Mouse (Mus musculus) kidney, adult 2 months (tissue): ENCODE measurements around the gene Hdac4. TPM values are rescaled to one million over a fixed set of nuclear protein-coding genes. Genes with fewer than 3 reads are reported as not detected.

Source experiments
- DNase-seq: peaks from one replicate; pipeline ENCODE4 v3.0.0; 2021
- H3K27ac ChIP-seq: fragments of 200-500 bp; 2 replicates; pipeline ENCODE4 v1.5.1; 2012; ENCODE audit warnings: low read depth, low read length, control low read depth, inconsistent platforms; ENCODE audit not compliant: insufficient read depth
- H3K27me3 ChIP-seq: fragments of 200-500 bp; replicated peaks from 2 replicates; pipeline ENCODE4 v1.6.1; 2012; ENCODE audit warnings: mild to moderate bottlenecking, moderate library complexity, low read length, inconsistent platforms; ENCODE audit not compliant: control insufficient read depth, insufficient read depth
- H3K36me3 ChIP-seq: fragments of 200-500 bp; 2 replicates; pipeline ENCODE4 v1.6.1; 2012; ENCODE audit warnings: mild to moderate bottlenecking, moderate library complexity, low read length, inconsistent platforms; ENCODE audit not compliant: control insufficient read depth, insufficient read depth
- H3K4me1 ChIP-seq: fragments of 200-500 bp; 2 replicates; pipeline ENCODE4 v1.6.1; 2011; ENCODE audit warnings: low read length; ENCODE audit not compliant: control insufficient read depth, insufficient read depth
- H3K4me3 ChIP-seq: fragments of 200-500 bp; 2 replicates; pipeline ENCODE4 v1.5.1; 2011; ENCODE audit warnings: mild to moderate bottlenecking, low read depth, low read length, control low read depth; ENCODE audit not compliant: insufficient read depth
- CTCF ChIP-seq: fragments of 200-500 bp; conservative IDR thresholded peaks from 2 replicates; pipeline ENCODE4 v1.5.1; 2011; ENCODE audit warnings: low read depth, mild to moderate bottlenecking, control low read depth, low read length, moderate library complexity, mixed read lengths; ENCODE audit not compliant: insufficient read depth, insufficient read length
- POLR2A ChIP-seq: fragments of 200-500 bp; IDR thresholded peaks from one replicate; pipeline ENCODE4 v1.6.1; 2011; ENCODE audit warnings: low read depth, low read length, control low read depth
- WGBS: fragments of 180-500 bp; shearing (Covaris S2); methylation state at CpG from one replicate; pipeline ENCODE4 v1.1.7; 2018; 5-methylcytosine and 5-hydroxymethylcytosine counted together
- polyA plus RNA-seq: library from polyadenylated mRNA; depleted of rRNA; stranded (reverse); fragments of >200 nt; gene quantifications from 2 replicates; pipeline ENCODE4 v1.2.3, GENCODE M21; 2012; rRNA removed

Gene Hdac4
- polyA plus RNA-seq, result 10.0 and 11.6 TPM in 2 replicates

GRCm38 (mm10) chr1:92195360-92196149 lies at the start of gene Hdac4:
Gene Hdac4 (minus strand): TSS chr1:92195699.
- H3K27me3 ChIP-seq, result no peaks in the 10 kb centered on the region
- H3K4me1 ChIP-seq, result no peaks in the 10 kb centered on the region
- no peak for DNase-seq
- H3K36me3 ChIP-seq, result no peaks in the 10 kb centered on the region
- no peak within 1 kb of the TSS for H3K27ac ChIP-seq
- no peak within 1 kb of the TSS for H3K4me3 ChIP-seq
- 57% methylated on average over 13 of the region's 13 CpGs for WGBS
- TF ChIP-seq CTCF (no peak), POLR2A (no peak)

- Histone ChIP-seq H3K4me3 (no peak overlapping the region), H3K27ac (no peak overlapping the region), H3K36me3 (no peaks in the 10 kb centered on the region), H3K4me1 (no peaks in the 10 kb centered on the region), H3K27me3 (no peaks in the 10 kb centered on the region)
- 89% methylated on average over 8 of the region's 8 CpGs for WGBS
- TF ChIP-seq CTCF, result no peak
- TF ChIP-seq POLR2A, result no peak
- no peak for DNase-seq
Observed at GRCm38 (mm10) chr1:92243549-92243948, 48.0 kb upstream of the Hdac4 start.

- H3K4me3 ChIP-seq, result no peak overlapping the region
- no peaks in the 10 kb centered on the region for H3K4me1 ChIP-seq
- H3K27ac ChIP-seq, result no peak overlapping the region
- no peak for DNase-seq
- WGBS, result 84% methylated on average over 4 of the region's 4 CpGs
- no peak for TF ChIP-seq POLR2A
- no peak for TF ChIP-seq CTCF
- H3K27me3 ChIP-seq, result no peaks in the 10 kb centered on the region
- no peaks in the 10 kb centered on the region for H3K36me3 ChIP-seq
Observed at GRCm38 (mm10) chr1:92240072-92240471, 44.6 kb upstream of the Hdac4 start.

DNA sequence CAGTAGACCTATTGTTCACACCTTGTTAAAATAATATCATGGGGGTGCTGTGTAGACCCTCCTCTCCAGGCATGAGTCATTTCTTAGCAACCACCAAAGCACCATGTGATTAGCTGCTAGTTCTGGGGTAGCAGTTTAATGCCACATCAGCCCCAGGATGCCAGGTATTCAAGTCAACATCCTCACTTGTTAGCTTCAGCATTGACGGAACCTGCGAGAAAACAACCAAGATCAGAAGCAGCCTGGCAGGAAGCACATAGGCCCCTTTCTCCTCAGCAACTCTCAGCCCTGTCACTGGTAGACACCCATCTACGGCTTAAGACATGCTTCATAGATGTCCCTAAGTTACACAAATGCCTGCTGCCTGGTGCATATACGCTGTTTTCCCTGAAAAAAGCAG lies 40.1 kb upstream of the Hdac4 start:
- no peak for DNase-seq
- TF ChIP-seq POLR2A, result no peak
- no peak for TF ChIP-seq CTCF
- 94% methylated on average over 4 of the region's 4 CpGs for WGBS

GRCm38 (mm10) chr1:92225297-92225696 lies 29.8 kb upstream of the Hdac4 start:
- 71% methylated on average over 2 of the region's 2 CpGs for WGBS
- Histone ChIP-seq H3K36me3 (no peaks in the 10 kb centered on the region), H3K4me3 (no peak overlapping the region), H3K27ac (no peak overlapping the region), H3K27me3 (no peaks in the 10 kb centered on the region), H3K4me1 (no peaks in the 10 kb centered on the region)
- no peak for DNase-seq
- TF ChIP-seq POLR2A, result no peak

More for the DNA sequence above, 40.1 kb upstream of the Hdac4 start:
- H3K27ac ChIP-seq, result no peak overlapping the region
- H3K27me3 ChIP-seq, result no peaks in the 10 kb centered on the region
- H3K4me1 ChIP-seq, result no peaks in the 10 kb centered on the region
- no peak overlapping the region for H3K4me3 ChIP-seq
- no peaks in the 10 kb centered on the region for H3K36me3 ChIP-seq

DNA sequence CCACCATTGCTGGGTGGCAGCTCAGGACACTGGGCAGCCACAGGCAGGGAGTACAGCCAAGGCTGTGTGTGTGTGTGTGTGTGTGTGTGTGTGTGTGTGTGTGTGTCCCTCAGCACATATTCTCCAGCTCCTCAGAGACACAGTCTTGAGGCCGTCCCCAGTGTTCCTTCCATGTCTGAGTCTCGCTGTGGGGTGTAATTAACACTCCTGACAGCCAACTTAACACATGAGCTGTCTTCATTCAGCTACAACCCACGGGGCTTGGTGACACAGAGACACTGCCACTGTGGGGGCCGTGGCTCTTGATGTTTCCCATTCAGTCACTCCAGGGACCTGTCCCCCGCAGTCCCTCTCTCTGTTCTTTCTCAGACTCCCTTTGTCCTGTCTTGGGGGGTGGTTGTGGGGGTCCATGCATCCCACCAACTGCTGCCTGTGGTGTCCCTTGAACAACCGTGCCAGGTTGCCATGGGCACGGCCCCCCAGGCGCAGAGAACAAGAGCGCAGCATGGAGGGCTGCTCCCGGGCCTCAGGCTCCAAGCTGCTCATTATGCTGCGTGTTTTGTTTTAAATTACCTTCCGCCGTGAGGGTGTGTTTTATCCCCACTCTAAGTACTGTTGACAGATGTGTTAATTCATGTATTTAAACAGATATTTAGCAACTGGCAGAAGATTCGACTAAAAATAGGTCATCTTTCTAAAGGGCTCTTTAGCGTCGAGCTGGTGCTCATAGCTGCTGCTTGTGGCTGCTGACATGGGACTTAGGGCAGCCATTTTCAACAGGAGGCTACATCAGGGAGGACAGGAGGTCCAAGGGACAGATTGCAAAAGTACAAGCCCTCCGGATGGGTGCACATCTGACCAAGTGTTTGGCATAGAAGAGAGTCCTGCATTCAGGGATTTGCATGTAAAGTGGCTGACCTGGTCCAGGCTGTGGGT lies 28.7 kb upstream of the Hdac4 start:
- Histone ChIP-seq H3K36me3 (no peaks in the 10 kb centered on the region), H3K4me3 (no peak overlapping the region), H3K4me1 (no peaks in the 10 kb centered on the region), H3K27ac (no peak overlapping the region), H3K27me3 (no peaks in the 10 kb centered on the region)
- 50% methylated on average over 17 of the region's 17 CpGs for WGBS
- no peak for DNase-seq
- TF ChIP-seq POLR2A (no peak), CTCF (no peak)

GRCm38 (mm10) chr1:92216710-92217109 lies 21.2 kb upstream of the Hdac4 start:
- no peak for TF ChIP-seq POLR2A
- no peak for TF ChIP-seq CTCF
- H3K4me1 ChIP-seq, result no peaks in the 10 kb centered on the region
- H3K36me3 ChIP-seq, result no peaks in the 10 kb centered on the region
- H3K27ac ChIP-seq, result no peak overlapping the region
- H3K4me3 ChIP-seq, result no peak overlapping the region
- H3K27me3 ChIP-seq, result no peaks in the 10 kb centered on the region
- 77% methylated on average over 11 of the region's 11 CpGs for WGBS
- DNase-seq, result peak; percentile 3
